Mouse (Mus musculus): Measurements from ENCODE around the gene Itm2b. TPM values are rescaled to one million over a fixed set of nuclear protein-coding genes. Genes with fewer than 3 reads are reported as not detected.
A peak's percentile ranks its signal among the peaks of the same experiment; 100 is the strongest.

Gene Itm2b
- total RNA-seq (2021), result 100 to 1,000 TPM; 408 to 439 TPM
- long read RNA-seq, experiment 1, transcript Itm2b-201 (6 exons, 1,796 nt), result major isoform, 462 of 476 reads
- long read RNA-seq, experiment 1, partial matches to known transcripts, result 3 of 476 reads
- long read RNA-seq, experiment 1, other reads (novel, unspliced or antisense), result 7 of 476 reads
- long read RNA-seq, experiment 2, transcript Itm2b-201 (6 exons, 1,796 nt), result major isoform, 513 of 519 reads
- long read RNA-seq, experiment 2, partial matches to known transcripts, result 4 of 519 reads
- long read RNA-seq, experiment 2, other reads (novel, unspliced or antisense), result 0 of 519 reads

DNA sequence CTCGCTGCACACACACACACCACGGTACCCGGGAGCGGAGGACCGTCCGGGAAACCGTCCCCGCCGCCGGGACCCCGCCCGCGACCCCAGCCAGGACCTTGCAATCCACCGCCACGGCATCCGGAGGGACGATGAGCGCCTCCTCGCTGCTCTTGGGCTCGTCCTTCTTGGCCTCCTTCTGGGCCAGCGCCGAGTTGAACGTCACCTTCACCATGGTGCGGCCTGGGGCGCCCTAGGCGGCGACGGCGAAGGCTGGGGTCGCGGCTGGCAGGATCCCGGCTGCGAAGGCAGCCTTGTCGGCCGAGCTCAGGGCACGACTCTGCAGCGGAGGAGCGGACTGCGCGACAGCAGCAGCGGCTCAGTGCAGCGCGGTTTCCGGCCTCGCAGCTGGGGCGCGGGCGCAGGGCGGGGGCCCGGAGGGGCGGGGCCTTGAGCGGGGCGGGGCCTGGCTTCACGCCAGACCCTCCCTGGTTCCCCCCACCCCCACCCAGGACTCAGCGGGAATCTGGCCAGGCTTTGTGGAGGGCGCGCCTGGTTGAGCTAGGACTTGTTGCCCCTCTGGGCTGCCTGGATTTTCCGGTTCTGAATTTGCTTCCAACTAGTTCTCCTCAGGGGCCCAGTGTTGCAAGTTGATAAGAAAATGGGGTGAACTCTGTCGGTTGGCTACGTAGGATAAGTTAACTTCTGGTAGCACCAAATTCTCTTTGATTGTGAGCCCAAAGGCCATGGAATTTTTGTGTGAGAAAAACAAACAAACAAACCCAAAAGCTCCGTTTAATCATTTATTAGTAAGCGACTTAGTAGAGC lies at the start of gene Itm2b:
Gene Itm2b (minus strand): TSS at position 377 of the 807 bp plus-strand sequence.
- DNase-seq, result peak; percentile 93

DNA sequence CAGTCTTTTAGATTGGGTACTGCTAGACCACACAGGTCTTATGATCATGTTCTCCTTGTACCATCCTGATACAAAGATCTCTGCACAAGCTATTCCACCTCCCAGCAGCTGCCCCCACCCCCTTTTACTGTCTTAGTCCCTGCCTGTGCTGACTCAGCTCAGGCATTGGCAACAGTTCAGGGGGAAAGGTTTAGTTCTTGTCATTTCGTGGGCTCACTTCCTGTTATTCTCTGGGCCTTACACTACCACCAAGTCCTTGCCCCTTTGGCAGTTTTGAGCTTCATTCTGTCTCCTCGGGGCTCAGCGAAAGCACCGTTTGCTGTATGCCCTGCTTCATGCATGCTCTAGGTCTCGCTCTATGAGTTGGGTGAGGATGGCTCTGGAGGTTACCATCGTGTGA lies 48.4 kb upstream of the Itm2b start:
- DNase-seq, result no peak

GRCm38 (mm10) chr14:73430571-73430970 lies 45.5 kb upstream of the Itm2b start:
- DNase-seq, result no peak

- no peak for DNase-seq
Measured at GRCm38 (mm10) chr14:73425571-73426041, 40.5 kb upstream of the Itm2b start.

GRCm38 (mm10) chr14:73424961-73425360 lies 39.9 kb upstream of the Itm2b start:
- no peak for DNase-seq

- DNase-seq, result no peak
Measured at GRCm38 (mm10) chr14:73423542-73423941, 38.5 kb upstream of the Itm2b start.

- no peak for DNase-seq
Measured at GRCm38 (mm10) chr14:73422621-73423020, 37.5 kb upstream of the Itm2b start.

DNA sequence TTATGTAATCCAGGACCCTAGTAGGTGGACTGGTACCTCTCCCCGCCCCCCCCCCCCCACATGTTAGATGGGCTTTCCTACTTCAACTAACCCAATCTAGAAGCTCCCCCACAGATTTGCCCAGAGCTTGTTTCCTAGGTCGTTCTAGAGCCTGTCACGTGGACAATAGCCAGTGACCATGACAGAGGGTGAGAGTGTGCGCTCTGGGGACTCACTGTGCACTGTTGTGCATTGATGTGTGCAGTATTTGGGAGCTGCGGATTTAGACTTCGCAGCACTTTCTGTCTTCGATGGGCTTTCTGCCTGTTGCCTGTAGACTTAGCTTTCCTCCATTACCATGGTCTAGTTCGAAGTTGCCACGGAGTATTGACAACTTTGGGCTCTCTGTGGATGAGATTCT lies 36.5 kb upstream of the Itm2b start:
- DNase-seq, result no peak

- DNase-seq, result no peak
Measured at GRCm38 (mm10) chr14:73420138-73420745, 35.2 kb upstream of the Itm2b start.

GRCm38 (mm10) chr14:73416511-73416910 lies 31.4 kb upstream of the Itm2b start:
- no peak for DNase-seq

GRCm38 (mm10) chr14:73415376-73416035 lies 30.4 kb upstream of the Itm2b start:
- no peak for DNase-seq

GRCm38 (mm10) chr14:73411729-73412128 lies 26.6 kb upstream of the Itm2b start:
- DNase-seq, result no peak

DNA sequence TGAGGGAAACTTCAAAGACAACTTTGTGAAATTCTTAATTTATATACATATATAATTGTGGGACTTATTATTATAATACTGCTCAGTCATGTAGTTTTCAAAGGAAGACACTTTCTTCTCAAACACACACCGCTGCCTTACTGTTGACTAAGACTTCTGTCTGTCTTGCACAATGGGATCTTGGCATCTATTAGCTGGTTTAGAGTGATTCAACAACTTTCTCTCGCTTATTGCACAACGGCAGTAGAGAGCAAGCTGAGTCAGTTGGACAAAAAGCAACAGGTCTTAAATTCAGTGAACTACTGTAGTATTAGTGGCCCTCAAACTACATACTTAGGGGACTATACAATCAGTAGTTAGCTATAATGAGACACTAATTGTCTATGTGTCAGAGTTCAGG lies 25.0 kb upstream of the Itm2b start:
- DNase-seq, result no peak

DNA sequence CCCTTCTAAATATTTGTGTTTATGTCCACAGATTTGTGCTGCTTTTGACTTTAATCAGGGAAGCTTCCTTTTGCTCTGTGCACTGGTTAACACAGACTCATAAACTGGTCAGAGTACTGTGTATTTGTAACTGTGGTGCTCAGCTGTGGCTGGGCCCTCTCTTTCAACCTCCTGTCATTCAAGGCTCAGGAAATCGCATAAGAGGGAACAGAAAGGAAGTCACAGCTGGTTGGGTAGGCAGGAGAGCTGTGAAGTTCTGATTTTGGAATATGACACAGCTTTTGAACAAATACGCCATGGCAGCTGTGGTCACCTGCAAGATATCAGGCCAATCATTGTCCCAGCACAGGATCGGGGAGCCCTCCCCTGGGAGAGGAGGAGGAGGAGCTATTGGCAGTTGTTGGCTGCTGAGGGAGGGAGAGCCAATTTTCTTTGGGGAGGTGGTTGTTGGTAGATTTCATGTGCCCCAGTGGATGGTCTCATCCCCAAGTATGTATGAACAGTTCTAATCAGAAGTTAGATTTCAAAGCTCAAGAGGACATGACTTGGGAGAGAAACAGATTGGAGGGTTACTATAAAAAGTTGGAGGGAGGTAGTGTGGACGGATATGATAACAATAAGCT lies 23.2 kb upstream of the Itm2b start:
- no peak for DNase-seq

GRCm38 (mm10) chr14:73404016-73404415 lies 18.9 kb upstream of the Itm2b start:
- DNase-seq, result no peak

- no peak for DNase-seq
Measured at GRCm38 (mm10) chr14:73403351-73403750, 18.3 kb upstream of the Itm2b start.

DNA sequence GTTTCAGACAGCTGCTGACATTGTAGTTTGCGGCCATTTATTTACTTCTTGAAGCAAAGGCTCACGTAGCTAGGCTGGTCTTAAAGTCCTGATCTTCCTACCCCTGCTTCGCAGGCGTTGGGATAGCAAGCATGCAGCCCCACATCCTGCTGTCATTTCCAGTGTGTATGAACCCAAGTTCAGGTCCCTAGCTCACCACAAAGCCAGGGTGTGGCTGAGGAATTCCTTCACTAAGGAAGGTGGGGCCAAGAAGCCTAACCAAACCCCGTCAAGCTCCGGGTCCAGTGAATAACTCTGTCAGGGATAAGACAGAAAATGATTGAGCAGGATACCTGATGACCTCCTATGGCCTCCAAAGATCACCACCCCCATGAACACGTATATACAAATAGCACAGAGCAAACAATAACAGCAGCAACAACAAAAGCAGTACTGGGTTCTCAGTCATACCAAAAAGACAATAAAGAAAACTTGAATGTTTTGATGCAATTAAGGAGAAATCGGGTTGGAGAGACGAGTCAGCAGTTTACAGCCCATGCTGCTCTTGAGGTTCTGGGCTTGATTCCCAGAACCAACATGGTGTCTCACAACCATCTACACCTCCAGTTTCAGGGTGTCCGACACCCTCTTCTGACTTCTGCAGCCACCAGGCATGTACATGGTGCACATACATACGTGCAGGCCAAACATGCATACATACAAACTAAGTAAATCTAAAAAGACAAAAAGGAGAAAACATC lies 17.4 kb upstream of the Itm2b start:
- DNase-seq, result no peak

DNA sequence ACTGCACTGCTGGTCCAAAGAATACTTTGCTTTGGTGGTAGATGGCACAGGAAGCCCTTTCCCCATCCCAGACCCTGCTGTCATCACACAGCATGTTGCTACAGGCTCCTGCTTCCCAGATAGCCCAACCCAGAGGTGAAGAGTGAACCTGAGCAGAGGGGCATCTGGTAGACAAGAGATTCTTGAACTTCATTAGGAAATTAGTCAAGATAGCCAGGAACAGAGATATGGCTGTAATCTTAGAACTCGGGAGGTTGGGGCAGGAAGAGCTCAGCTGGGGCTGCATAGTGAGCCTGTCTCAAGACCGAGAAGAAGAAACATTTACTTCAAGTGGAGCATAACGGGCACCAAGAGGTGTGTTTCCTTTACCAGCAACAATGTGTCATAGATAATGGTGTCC lies 16.3 kb upstream of the Itm2b start:
- no peak for DNase-seq

DNA sequence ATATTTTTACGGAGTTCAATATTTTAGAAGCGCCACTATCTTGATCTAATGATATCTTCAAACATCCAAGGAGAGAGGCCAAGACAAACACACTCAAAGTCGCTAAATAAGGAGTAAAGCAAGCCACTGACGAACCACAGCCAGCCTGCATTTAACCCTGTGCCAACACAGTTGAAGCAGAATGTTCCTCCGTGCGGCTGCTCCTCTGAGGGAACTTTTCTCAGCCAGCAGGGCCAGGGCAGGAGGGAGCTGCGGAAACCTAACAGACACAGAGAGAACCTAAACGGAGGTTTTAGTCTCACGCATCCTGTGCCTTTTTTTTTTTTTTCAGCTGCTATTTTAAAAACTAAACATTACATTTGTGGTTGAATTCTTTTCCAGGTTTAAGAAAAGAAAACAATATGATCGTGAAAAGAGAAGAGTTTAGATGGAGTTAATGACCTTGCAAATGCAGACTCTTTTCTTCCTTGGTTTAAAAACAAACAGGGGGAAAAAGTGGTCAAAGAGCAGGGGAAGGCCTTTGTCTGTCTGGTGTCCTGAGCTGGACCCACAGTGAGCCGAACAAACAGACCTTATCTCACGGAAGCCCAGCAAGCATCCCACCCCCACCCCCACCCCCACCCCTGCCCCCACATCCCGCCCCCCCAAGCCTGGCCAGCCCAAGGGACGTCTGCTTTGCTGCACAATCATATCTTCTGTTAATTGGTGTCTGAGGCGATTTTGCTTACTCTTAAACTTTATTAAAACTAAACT lies 15.0 kb upstream of the Itm2b start:
- DNase-seq, result no peak

DNA sequence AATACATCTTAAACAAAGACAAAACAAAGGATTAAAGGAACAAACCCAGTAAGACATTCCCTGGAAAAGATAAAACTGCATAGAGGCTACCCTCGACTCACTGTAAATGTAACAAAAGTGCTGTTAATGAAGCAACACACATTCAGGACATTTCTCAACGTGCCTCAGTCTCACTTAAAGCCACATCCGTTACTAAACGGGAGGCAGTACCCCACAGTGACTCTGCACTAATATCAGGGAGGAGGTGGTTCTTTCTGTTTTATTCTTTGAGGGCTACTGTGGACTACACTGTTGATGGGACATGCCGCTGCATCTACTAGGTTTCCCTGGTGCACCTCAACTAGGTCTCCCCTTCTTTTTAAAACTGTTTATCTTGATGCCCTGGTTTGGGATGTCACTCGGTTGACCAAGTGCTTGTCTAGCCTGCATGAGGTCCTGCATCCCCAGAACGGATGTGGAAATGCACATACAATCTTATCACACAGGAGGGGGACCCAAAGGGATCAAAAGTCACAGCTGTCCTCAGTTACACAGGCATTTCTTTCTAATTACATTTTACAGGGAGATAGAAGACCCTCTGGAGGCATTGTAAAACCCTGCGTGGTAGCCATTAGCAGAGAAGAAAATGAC lies 13.4 kb upstream of the Itm2b start:
- DNase-seq, result no peak
